Mouse (Mus musculus): ENCODE results near the gene Plin3. TPM values are rescaled to one million over a fixed set of nuclear protein-coding genes. Genes with fewer than 3 reads are reported as not detected.

Plin3 gene
- polyA plus RNA-seq, 1 experiment from 2014 or later, result 6.9 TPM

- ATAC-seq (ENCODE audit: low read depth), result peak; percentile 16
- Histone ChIP-seq H3K4me2 (ENCODE audit: low read depth, low read length) (peak overlapping the region; percentile 65; the same call in 1 of the 2 replicates), H3K4me1 (ENCODE audit: control insufficient read depth, insufficient read depth, low read length) (peaks cover 31% of the 10 kb centered on the region), H3K27me3 (ENCODE audit: control insufficient read depth, insufficient read depth, low read length) (no peaks in the 10 kb centered on the region), H3K9ac (replicated peaks; ENCODE audit: low read depth, low read length) (0 out of 2 replicates have a peak overlapping the region, but pooled peaks have one; percentile 8), H3K27ac (ENCODE audit: low read depth, low read length) (peak overlapping the region; percentile 89), H3K9me3 (ENCODE audit: control insufficient read depth, low read length) (no peaks in the 10 kb centered on the region), H3K36me3 (ENCODE audit: control insufficient read depth, insufficient read depth, low read length) (peaks cover 11% of the 10 kb centered on the region; the same call in 1 of the 2 replicates), H3K4me3 (ENCODE audit: low read depth, low read length) (peak overlapping the region; percentile 59; the same call in 1 of the 2 replicates)
- WGBS, result 18% methylated on average over 9 of the region's 9 CpGs
Observed at GRCm38 (mm10) chr17:56255429-56255828, 37.2 kb downstream of the Plin3 start.

GRCm38 (mm10) chr17:56254695-56255094 lies 38.0 kb downstream of the Plin3 start:
- Histone ChIP-seq H3K9me3 (ENCODE audit: control insufficient read depth, low read length) (no peaks in the 10 kb centered on the region), H3K4me2 (ENCODE audit: low read depth, low read length) (peak overlapping the region; percentile 65; the same call in 1 of the 2 replicates), H3K4me1 (ENCODE audit: control insufficient read depth, insufficient read depth, low read length) (peaks cover 24% of the 10 kb centered on the region), H3K4me3 (ENCODE audit: low read depth, low read length) (no peak overlapping the region), H3K27ac (ENCODE audit: low read depth, low read length) (peak overlapping the region; percentile 89; the same call in 1 of the 2 replicates), H3K9ac (replicated peaks; ENCODE audit: low read depth, low read length) (0 out of 2 replicates have a peak overlapping the region, but pooled peaks have one; percentile 8), H3K27me3 (ENCODE audit: control insufficient read depth, insufficient read depth, low read length) (no peaks in the 10 kb centered on the region), H3K36me3 (ENCODE audit: control insufficient read depth, insufficient read depth, low read length) (peaks cover 7% of the 10 kb centered on the region; the same call in 1 of the 2 replicates)
- ATAC-seq (ENCODE audit: low read depth), result no peak
- whole genome bisulfite sequencing, result 82% methylated on average over 4 of the region's 4 CpGs

- H3K9ac ChIP-seq (replicated peaks; ENCODE audit: low read depth, low read length), result no peak overlapping the region
Observed at GRCm38 (mm10) chr17:56251136-56251829, 41.4 kb downstream of the Plin3 start.

GRCm38 (mm10) chr17:56245608-56246007 lies 47.1 kb downstream of the Plin3 start:
- 41% methylated on average over 7 of the region's 7 CpGs for WGBS
- Histone ChIP-seq H3K9me3 (ENCODE audit: control insufficient read depth, low read length) (no peaks in the 10 kb centered on the region), H3K9ac (replicated peaks; ENCODE audit: low read depth, low read length) (no peak overlapping the region), H3K4me3 (ENCODE audit: low read depth, low read length) (no peak overlapping the region), H3K27ac (ENCODE audit: low read depth, low read length) (no peak overlapping the region), H3K4me2 (ENCODE audit: low read depth, low read length) (no peak overlapping the region), H3K4me1 (ENCODE audit: control insufficient read depth, insufficient read depth, low read length) (peaks cover 2% of the 10 kb centered on the region; the same call in 1 of the 2 replicates), H3K36me3 (ENCODE audit: control insufficient read depth, insufficient read depth, low read length) (no peaks in the 10 kb centered on the region), H3K27me3 (ENCODE audit: control insufficient read depth, insufficient read depth, low read length) (no peaks in the 10 kb centered on the region)
- ATAC-seq (ENCODE audit: low read depth), result no peak

More at GRCm38 (mm10) chr17:56251136-56251829, 41.4 kb downstream of the Plin3 start:
- H3K4me1 ChIP-seq (ENCODE audit: control insufficient read depth, insufficient read depth, low read length), result peaks cover 9% of the 10 kb centered on the region; the same call in 1 of the 2 replicates
- H3K36me3 ChIP-seq (ENCODE audit: control insufficient read depth, insufficient read depth, low read length), result no peaks in the 10 kb centered on the region
- peak overlapping the region; percentile 2; the same call in 1 of the 2 replicates for H3K4me2 ChIP-seq (ENCODE audit: low read depth, low read length)
- no peaks in the 10 kb centered on the region for H3K27me3 ChIP-seq (ENCODE audit: control insufficient read depth, insufficient read depth, low read length)
- no peaks in the 10 kb centered on the region for H3K9me3 ChIP-seq (ENCODE audit: control insufficient read depth, low read length)
- ATAC-seq (ENCODE audit: low read depth), result peak; percentile 36; the same call in 1 of the 2 replicates
- H3K4me3 ChIP-seq (ENCODE audit: low read depth, low read length), result no peak overlapping the region
- 24% methylated on average over 6 of the region's 6 CpGs for WGBS
- H3K27ac ChIP-seq (ENCODE audit: low read depth, low read length), result peak overlapping the region; percentile 65

- Histone ChIP-seq H3K4me2 (ENCODE audit: low read depth, low read length) (peak overlapping the region; percentile 49), H3K9ac (replicated peaks; ENCODE audit: low read depth, low read length) (peak overlapping the region; percentile 46), H3K4me3 (ENCODE audit: low read depth, low read length) (peak overlapping the region; percentile 37), H3K4me1 (ENCODE audit: control insufficient read depth, insufficient read depth, low read length) (no peaks in the 10 kb centered on the region), H3K27me3 (ENCODE audit: control insufficient read depth, insufficient read depth, low read length) (no peaks in the 10 kb centered on the region), H3K36me3 (ENCODE audit: control insufficient read depth, insufficient read depth, low read length) (no peaks in the 10 kb centered on the region), H3K9me3 (ENCODE audit: control insufficient read depth, low read length) (no peaks in the 10 kb centered on the region), H3K27ac (ENCODE audit: low read depth, low read length) (no peak overlapping the region)
- 1% methylated on average over 33 of the region's 33 CpGs for WGBS
- ATAC-seq (ENCODE audit: low read depth), result peak; percentile 90
Observed at GRCm38 (mm10) chr17:56241541-56242401, 50.9 kb downstream of the Plin3 start.

GRCm38 (mm10) chr17:56233818-56234469 lies 58.7 kb downstream of the Plin3 start:
- Histone ChIP-seq H3K4me2 (ENCODE audit: low read depth, low read length) (peak overlapping the region; percentile 38), H3K4me3 (ENCODE audit: low read depth, low read length) (0 out of 2 replicates have a peak overlapping the region, but pooled peaks have one; percentile 9), H3K9ac (replicated peaks; ENCODE audit: low read depth, low read length) (no peak overlapping the region; the same call in 1 of the 2 replicates), H3K9me3 (ENCODE audit: control insufficient read depth, low read length) (no peaks in the 10 kb centered on the region), H3K36me3 (ENCODE audit: control insufficient read depth, insufficient read depth, low read length) (no peaks in the 10 kb centered on the region), H3K27ac (ENCODE audit: low read depth, low read length) (no peak overlapping the region), H3K27me3 (ENCODE audit: control insufficient read depth, insufficient read depth, low read length) (no peaks in the 10 kb centered on the region), H3K4me1 (ENCODE audit: control insufficient read depth, insufficient read depth, low read length) (0 out of 2 replicates have a peak, but pooled peaks cover 5% of the 10 kb centered on the region)
- peak; percentile 95 for ATAC-seq (ENCODE audit: low read depth)
- WGBS, result 1% methylated on average over 14 of the region's 14 CpGs

GRCm38 (mm10) chr17:56233389-56233788 lies 59.3 kb downstream of the Plin3 start:
- 53% methylated on average over 8 of the region's 8 CpGs for WGBS
- Histone ChIP-seq H3K4me3 (ENCODE audit: low read depth, low read length) (no peak overlapping the region), H3K9ac (replicated peaks; ENCODE audit: low read depth, low read length) (no peak overlapping the region; the same call in 1 of the 2 replicates), H3K4me2 (ENCODE audit: low read depth, low read length) (peak overlapping the region; percentile 38), H3K9me3 (ENCODE audit: control insufficient read depth, low read length) (no peaks in the 10 kb centered on the region), H3K27ac (ENCODE audit: low read depth, low read length) (no peak overlapping the region), H3K27me3 (ENCODE audit: control insufficient read depth, insufficient read depth, low read length) (no peaks in the 10 kb centered on the region), H3K36me3 (ENCODE audit: control insufficient read depth, insufficient read depth, low read length) (no peaks in the 10 kb centered on the region), H3K4me1 (ENCODE audit: control insufficient read depth, insufficient read depth, low read length) (0 out of 2 replicates have a peak, but pooled peaks cover 5% of the 10 kb centered on the region)
- peak; percentile 36; the same call in 1 of the 2 replicates for ATAC-seq (ENCODE audit: low read depth)

GRCm38 (mm10) chr17:56229943-56230342 lies 62.7 kb downstream of the Plin3 start:
- ATAC-seq (ENCODE audit: low read depth), result no peak
- H3K27me3 ChIP-seq (ENCODE audit: control insufficient read depth, insufficient read depth, low read length), result no peaks in the 10 kb centered on the region
- H3K4me1 ChIP-seq (ENCODE audit: control insufficient read depth, insufficient read depth, low read length), result 0 out of 2 replicates have a peak, but pooled peaks cover 5% of the 10 kb centered on the region
- H3K27ac ChIP-seq (ENCODE audit: low read depth, low read length), result no peak overlapping the region
- no peak overlapping the region for H3K4me2 ChIP-seq (ENCODE audit: low read depth, low read length)
- no peak overlapping the region for H3K4me3 ChIP-seq (ENCODE audit: low read depth, low read length)
- no peak overlapping the region for H3K9ac ChIP-seq (replicated peaks; ENCODE audit: low read depth, low read length)
- H3K36me3 ChIP-seq (ENCODE audit: control insufficient read depth, insufficient read depth, low read length), result no peaks in the 10 kb centered on the region
- H3K9me3 ChIP-seq (ENCODE audit: control insufficient read depth, low read length), result no peaks in the 10 kb centered on the region
- 56% methylated on average over 10 of the region's 10 CpGs for WGBS
